Mouse (Mus musculus): ENCODE results near the gene Rassf7.
"Not testable (repeated sequence)": the region's sequence is repeated elsewhere in the genome, so short reads cannot be mapped to it uniquely, and the experiment has no call there.

Gene Rassf7

GRCm38 (mm10) chr7:141222126-141222467 lies 6.4 kb downstream of the Rassf7 start:
- no peak for DNase-seq (ENCODE audit: low spot score in 2 of 2)

- no peak for DNase-seq (ENCODE audit: low spot score in 2 of 2)
Observed at GRCm38 (mm10) chr7:141222696-141223215, 7.1 kb downstream of the Rassf7 start.

DNA sequence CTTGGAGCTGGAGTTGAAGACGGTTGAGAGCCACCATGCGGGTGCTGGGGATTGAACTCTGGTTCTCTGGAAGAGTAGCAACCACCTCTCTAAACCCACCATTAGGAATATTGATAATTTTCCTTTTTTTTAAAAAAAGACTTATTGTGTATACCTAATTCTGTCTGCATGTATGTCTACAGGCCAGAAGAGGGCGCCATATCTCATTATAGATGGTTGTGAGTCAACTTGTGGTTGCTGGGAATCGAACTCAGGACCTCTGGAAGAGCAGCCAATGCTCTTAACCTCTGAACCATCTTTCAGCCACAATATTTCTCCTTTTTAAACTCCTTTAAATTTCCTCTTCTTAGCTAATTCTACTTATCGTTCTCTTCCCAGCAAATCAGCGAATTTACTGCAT lies 10.9 kb downstream of the Rassf7 start:
- DNase-seq (ENCODE audit: low spot score in 2 of 2): no peak

GRCm38 (mm10) chr7:141227796-141228195 lies 12.1 kb downstream of the Rassf7 start:
- DNase-seq (ENCODE audit: low spot score in 2 of 2): no peak

- peak; percentile 89 to 92 for DNase-seq (ENCODE audit: low spot score in 2 of 2)
Observed at GRCm38 (mm10) chr7:141228279-141229067, 12.8 kb downstream of the Rassf7 start, which contains the start of gene Phrf1. TSS of gene Phrf1 (plus strand) at chr7:141228784.

DNA sequence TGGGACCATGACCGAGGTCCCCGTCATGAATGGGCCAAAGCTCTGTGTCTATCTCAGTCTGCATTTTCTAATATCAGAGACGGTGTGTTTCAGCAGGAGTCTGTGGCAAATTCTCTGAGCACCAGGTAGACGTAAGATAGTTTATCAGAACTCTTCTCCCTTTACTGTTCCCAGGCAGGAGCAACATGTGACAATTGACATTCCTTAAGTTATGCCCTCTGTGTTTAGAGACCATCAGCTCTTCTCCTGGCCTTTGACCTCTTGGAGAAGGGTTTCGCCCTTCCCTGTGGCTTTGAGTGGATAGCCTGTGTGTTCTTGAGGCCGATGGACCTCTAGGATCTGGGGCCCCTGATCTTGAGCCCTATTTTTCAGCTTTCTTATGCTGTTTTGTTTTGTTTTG lies 14.0 kb downstream of the Rassf7 start:
- DNase-seq (ENCODE audit: low spot score in 2 of 2): no peak

DNA sequence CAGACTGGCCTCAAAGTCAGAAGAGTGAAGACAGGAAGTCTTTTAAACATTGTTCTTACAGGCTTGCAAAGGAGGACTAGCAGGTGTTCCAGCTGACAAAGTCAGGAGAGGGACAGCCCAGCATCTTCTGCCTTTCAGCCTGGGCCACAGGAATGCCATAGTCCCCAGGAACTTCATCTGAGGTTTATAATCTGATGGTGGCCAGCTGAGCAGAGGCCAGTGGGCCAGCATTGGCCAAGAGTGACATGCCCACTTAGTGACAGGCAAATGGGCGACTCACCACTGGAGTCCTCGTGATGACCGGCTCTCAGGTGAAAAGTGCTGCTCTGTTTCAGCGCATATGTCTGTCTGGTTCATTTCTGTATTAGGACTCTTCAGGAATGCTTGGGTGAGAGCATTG lies 14.9 kb downstream of the Rassf7 start:
- DNase-seq (ENCODE audit: low spot score in 2 of 2): no peak

- no peak for DNase-seq (ENCODE audit: low spot score in 2 of 2)
Observed at GRCm38 (mm10) chr7:141231111-141231510, 15.5 kb downstream of the Rassf7 start.

GRCm38 (mm10) chr7:141231551-141231950 lies 15.9 kb downstream of the Rassf7 start:
- DNase-seq (ENCODE audit: low spot score in 2 of 2): no peak

GRCm38 (mm10) chr7:141250486-141250885 lies 34.8 kb downstream of the Rassf7 start:
- DNase-seq (ENCODE audit: low spot score in 2 of 2): not testable (repeated sequence)

- DNase-seq (ENCODE audit: low spot score in 2 of 2): no peak
Observed at GRCm38 (mm10) chr7:141256159-141256558, 40.5 kb downstream of the Rassf7 start.

- DNase-seq (ENCODE audit: low spot score in 2 of 2): no peak
Observed at GRCm38 (mm10) chr7:141261480-141261879, 45.8 kb downstream of the Rassf7 start.

GRCm38 (mm10) chr7:141263640-141264039 lies 48.0 kb downstream of the Rassf7 start:
- no peak for DNase-seq (ENCODE audit: low spot score in 2 of 2)

DNA sequence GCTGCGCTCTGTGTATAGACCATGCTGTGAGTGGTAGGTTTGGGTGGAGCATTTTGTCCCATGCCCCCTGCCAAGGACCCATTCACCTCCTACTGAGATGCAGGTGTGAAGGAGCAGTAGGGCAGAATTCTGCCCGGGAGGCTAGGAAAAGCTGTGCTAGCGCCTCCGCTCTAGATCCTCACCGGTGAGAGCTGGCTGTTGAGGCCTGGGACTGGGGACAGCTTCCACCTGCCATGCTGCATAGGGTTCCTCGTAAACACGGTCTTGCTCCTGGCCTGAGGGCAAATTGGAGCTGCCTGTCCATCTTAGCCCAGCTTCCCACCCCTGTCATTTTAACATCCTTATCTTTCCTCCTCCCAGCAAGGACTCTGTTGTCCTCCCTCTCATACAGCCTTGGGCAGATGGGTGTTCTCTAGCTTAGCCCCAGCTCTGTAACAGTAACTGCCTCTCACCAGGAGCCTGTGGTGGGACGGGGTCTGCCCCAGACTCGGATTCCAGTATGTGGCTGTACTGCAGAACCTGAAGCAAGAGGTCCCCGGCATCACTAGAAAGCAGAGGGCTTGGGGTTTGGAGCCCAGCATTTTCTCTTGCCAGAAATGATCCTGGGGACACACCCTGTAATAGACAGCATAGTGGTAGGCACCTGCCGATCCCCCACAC lies 48.5 kb downstream of the Rassf7 start:
- no peak for DNase-seq (ENCODE audit: low spot score in 2 of 2)

GRCm38 (mm10) chr7:141264761-141265410 lies 49.2 kb downstream of the Rassf7 start:
- no peak for DNase-seq (ENCODE audit: low spot score in 2 of 2)

DNA sequence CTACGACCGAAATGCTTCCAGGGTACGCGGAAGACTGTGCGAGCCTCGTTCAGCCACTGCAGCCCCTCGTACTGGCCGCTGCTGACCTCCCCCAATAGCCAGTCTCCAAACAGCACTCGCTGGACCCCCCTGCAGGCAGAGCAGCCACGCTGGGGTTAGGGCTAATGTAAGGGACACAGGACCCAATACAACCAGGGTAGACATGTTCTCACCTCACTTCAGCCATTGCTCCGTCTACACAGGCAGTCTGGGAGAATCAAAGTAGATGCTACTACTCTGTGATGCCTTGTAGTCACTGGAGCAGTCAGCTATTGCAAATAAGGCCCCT lies 49.7 kb downstream of the Rassf7 start:
- no peak for DNase-seq (ENCODE audit: low spot score in 2 of 2)

GRCm38 (mm10) chr7:141265739-141266561 lies 50.3 kb downstream of the Rassf7 start, which contains the start of gene Irf7:
TSS of gene Irf7 (minus strand) at chr7:141266481.
- DNase-seq (ENCODE audit: low spot score in 2 of 2): peak; percentile 69 to 72
